Mouse (Mus musculus) right cerebral cortex, postnatal 10 days (tissue): ENCODE measurements around the gene Nckap5.

Experiments
- DNase-seq, 2 experiments: peaks; one replicate each; pipeline ENCODE4 v3.0.0; 2021; ENCODE audit warnings: low spot score in 2 of 2

The Nckap5 gene

GRCm38 (mm10) chr1:126366736-126367135 is 463.9 kb downstream of the Nckap5 start:
- no peak for DNase-seq

GRCm38 (mm10) chr1:126364556-126364955 is 466.0 kb downstream of the Nckap5 start:
- no peak for DNase-seq

- DNase-seq: no peak
Observed at GRCm38 (mm10) chr1:126360531-126361220, 469.9 kb downstream of the Nckap5 start.

GRCm38 (mm10) chr1:126360111-126360510 is 470.5 kb downstream of the Nckap5 start:
- DNase-seq: no peak

GRCm38 (mm10) chr1:126341806-126342205 is 488.8 kb downstream of the Nckap5 start:
- DNase-seq: peak; percentile 42 to 43

- DNase-seq: no peak
Observed at GRCm38 (mm10) chr1:126339250-126339649, 491.3 kb downstream of the Nckap5 start.

GRCm38 (mm10) chr1:126334202-126334601 is 496.4 kb downstream of the Nckap5 start:
- no peak for DNase-seq

- peak; percentile 37 to 68 for DNase-seq
Observed at GRCm38 (mm10) chr1:126332026-126332425, 498.6 kb downstream of the Nckap5 start.

GRCm38 (mm10) chr1:126320696-126321095 is 509.9 kb downstream of the Nckap5 start:
- no peak for DNase-seq

- DNase-seq: no peak
Observed at GRCm38 (mm10) chr1:126317874-126318607, 512.6 kb downstream of the Nckap5 start.

- DNase-seq: no peak
Observed at GRCm38 (mm10) chr1:126317345-126317744, 513.3 kb downstream of the Nckap5 start.

- DNase-seq: no peak
Observed at GRCm38 (mm10) chr1:126316866-126317265, 513.7 kb downstream of the Nckap5 start.

GRCm38 (mm10) chr1:126301129-126301528 is 529.5 kb downstream of the Nckap5 start:
- no peak for DNase-seq

GRCm38 (mm10) chr1:126264931-126265330 is 565.7 kb downstream of the Nckap5 start:
- peak; percentile 31 to 56 for DNase-seq

GRCm38 (mm10) chr1:126254364-126254763 is 576.2 kb downstream of the Nckap5 start:
- peak; percentile 45 to 48 for DNase-seq

- no peak for DNase-seq
Observed at GRCm38 (mm10) chr1:126253934-126254333, 576.7 kb downstream of the Nckap5 start.

- no peak for DNase-seq
Observed at GRCm38 (mm10) chr1:126233196-126233595, 597.4 kb downstream of the Nckap5 start.

GRCm38 (mm10) chr1:126231199-126231598 is 599.4 kb downstream of the Nckap5 start:
- no peak for DNase-seq

GRCm38 (mm10) chr1:126210212-126210611 is 620.4 kb downstream of the Nckap5 start:
- no peak for DNase-seq

GRCm38 (mm10) chr1:126209743-126210142 is 620.9 kb downstream of the Nckap5 start:
- no peak for DNase-seq

GRCm38 (mm10) chr1:126209131-126209530 is 621.5 kb downstream of the Nckap5 start:
- peak; percentile 29 to 41 for DNase-seq

GRCm38 (mm10) chr1:126196937-126197336 is 633.7 kb downstream of the Nckap5 start:
- DNase-seq: no peak

GRCm38 (mm10) chr1:126190353-126190752 is 640.2 kb downstream of the Nckap5 start:
- DNase-seq: no peak
